Mouse (Mus musculus): ENCODE measurements around the gene Oit1. TPM values are rescaled to one million over a fixed set of nuclear protein-coding genes. Genes with fewer than 3 reads are reported as not detected.

The Oit1 gene
- total RNA-seq, 2 experiments from 2014 or later: not detected

GRCm38 (mm10) chr14:8335947-8336346 is 42.6 kb downstream of the Oit1 start:
- no peak for DNase-seq

- no peak for DNase-seq
These were observed 44.0 kb downstream of the Oit1 start for GRCm38 (mm10) chr14:8334511-8334910.

- DNase-seq: no peak
These were observed 46.0 kb downstream of the Oit1 start for GRCm38 (mm10) chr14:8332314-8333252.

- DNase-seq: peak; percentile 31
These were observed 47.1 kb downstream of the Oit1 start for GRCm38 (mm10) chr14:8331307-8331905.

GRCm38 (mm10) chr14:8330390-8330789 is 48.2 kb downstream of the Oit1 start:
- no peak for DNase-seq

- no peak for DNase-seq
These were observed 49.0 kb downstream of the Oit1 start for GRCm38 (mm10) chr14:8329552-8329951.

- DNase-seq: no peak
These were observed 51.2 kb downstream of the Oit1 start for GRCm38 (mm10) chr14:8327371-8327770.

- DNase-seq: no peak
These were observed 51.6 kb downstream of the Oit1 start for GRCm38 (mm10) chr14:8326961-8327360.

GRCm38 (mm10) chr14:8325746-8326145 is 52.8 kb downstream of the Oit1 start:
- DNase-seq: no peak

GRCm38 (mm10) chr14:8320528-8320927 is 58.0 kb downstream of the Oit1 start:
- no peak for DNase-seq

- no peak for DNase-seq
These were observed 61.1 kb downstream of the Oit1 start, which contains the start of gene Fam107a for GRCm38 (mm10) chr14:8317194-8318097. Gene Fam107a, minus strand, starts transcription at chr14:8318023.

GRCm38 (mm10) chr14:8316366-8317193 is 62.0 kb downstream of the Oit1 start:
- DNase-seq: no peak

GRCm38 (mm10) chr14:8315169-8315568 is 63.4 kb downstream of the Oit1 start:
- DNase-seq: no peak

- DNase-seq: no peak
These were observed 64.0 kb downstream of the Oit1 start for GRCm38 (mm10) chr14:8314536-8314935.

- no peak for DNase-seq
These were observed 64.7 kb downstream of the Oit1 start for GRCm38 (mm10) chr14:8313877-8314276.

GRCm38 (mm10) chr14:8309621-8310141 is 68.9 kb downstream of the Oit1 start:
- DNase-seq: no peak

- no peak for DNase-seq
These were observed 69.9 kb downstream of the Oit1 start for GRCm38 (mm10) chr14:8308650-8309049.

- DNase-seq: no peak
These were observed 71.7 kb downstream of the Oit1 start for GRCm38 (mm10) chr14:8306884-8307283.

- DNase-seq: no peak
These were observed 73.5 kb downstream of the Oit1 start for GRCm38 (mm10) chr14:8305014-8305413.

- no peak for DNase-seq
These were observed 74.5 kb downstream of the Oit1 start for GRCm38 (mm10) chr14:8304082-8304481.

- no peak for DNase-seq
These were observed 75.9 kb downstream of the Oit1 start for GRCm38 (mm10) chr14:8302687-8303086.

Data from gastrocnemius, postnatal 10 days (tissue).